Mouse (Mus musculus) E14TG2a.4 (cell line): ENCODE data around the gene Ccr7.

Experiments
- H3K27me3 ChIP-seq: 2 replicates; pipeline ENCODE4 v1.6.1; 2014; ENCODE audit warnings: low read length, control low read depth; ENCODE audit not compliant: insufficient read depth
- H3K36me3 ChIP-seq: 2 replicates; pipeline ENCODE4 v1.6.1; 2014; ENCODE audit warnings: low read length, control low read depth; ENCODE audit not compliant: insufficient read depth
- H3K4me1 ChIP-seq: replicated peaks from 2 replicates; pipeline ENCODE4 v1.6.1; 2014; ENCODE audit warnings: low read depth, low read length, control low read depth
- H3K4me3 ChIP-seq: replicated peaks from 2 replicates; pipeline ENCODE4 v1.5.1; 2014; ENCODE audit warnings: mild to moderate bottlenecking, low read length
- H3K9me3 ChIP-seq: 2 replicates; pipeline ENCODE4 v1.6.1; 2014; ENCODE audit warnings: low read length, control low read depth
- CTCF ChIP-seq: conservative IDR thresholded peaks from 2 replicates; pipeline ENCODE4 v1.5.1; 2014; ENCODE audit warnings: low read length
- NANOG ChIP-seq: IDR thresholded peaks from 2 replicates; pipeline ENCODE4 v1.6.1; 2014; ENCODE audit warnings: borderline replicate concordance, low read length, mixed read lengths
- POU5F1 ChIP-seq: IDR thresholded peaks from 2 replicates; pipeline ENCODE4 v1.6.1; 2014; ENCODE audit warnings: low read length, borderline replicate concordance

The Ccr7 gene

DNA sequence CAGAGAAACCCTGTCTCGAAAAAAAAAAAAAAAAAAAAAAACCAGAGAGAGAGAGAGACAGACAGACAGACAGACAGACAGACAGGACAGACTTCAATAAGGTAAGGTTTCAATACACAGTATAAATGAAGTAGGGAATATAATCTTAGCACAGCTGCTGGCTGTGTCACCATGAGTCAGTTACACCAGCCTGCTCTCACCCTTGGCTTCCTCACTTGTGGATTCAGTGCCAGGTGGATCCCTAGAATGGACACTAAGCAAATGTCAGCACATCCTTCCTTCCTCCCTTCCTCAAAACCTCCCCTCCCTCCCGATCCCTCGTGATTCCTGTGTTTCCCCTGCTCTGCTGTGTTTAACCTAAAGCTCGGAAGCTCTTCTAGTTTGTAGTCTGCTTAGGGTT is 17.5 kb downstream of the Ccr7 start:
- TF ChIP-seq CTCF = no peak
- TF ChIP-seq POU5F1 = no peak
- TF ChIP-seq NANOG = no peak
- H3K4me3 ChIP-seq = no peak overlapping the region
- peaks cover 10% of the 10 kb centered on the region; the same call in 1 of the 2 replicates for H3K27me3 ChIP-seq
- H3K36me3 ChIP-seq = no peaks in the 10 kb centered on the region
- H3K9me3 ChIP-seq = no peaks in the 10 kb centered on the region
- peaks cover 88% of the 10 kb centered on the region for H3K4me1 ChIP-seq

DNA sequence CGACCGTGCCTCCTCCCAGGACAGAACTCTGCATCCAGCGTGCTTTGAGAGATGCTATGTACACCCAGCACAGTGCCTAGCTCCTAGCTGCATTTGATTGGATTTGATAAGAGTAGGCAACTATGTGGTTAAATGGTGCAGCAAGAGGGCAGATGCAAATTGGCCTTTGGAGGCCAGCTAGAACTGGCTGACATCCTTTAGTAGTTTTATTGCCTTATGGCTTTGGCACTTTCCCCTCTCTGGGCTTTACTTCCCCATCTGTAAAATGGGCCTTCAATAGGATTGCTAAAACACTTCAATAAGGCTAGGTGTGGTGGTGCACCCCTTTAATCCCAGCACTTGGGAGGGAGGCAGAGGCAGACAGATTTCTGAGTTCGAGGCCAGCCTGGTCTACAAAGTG is 17.9 kb downstream of the Ccr7 start:
- H3K9me3 ChIP-seq = no peaks in the 10 kb centered on the region
- H3K4me1 ChIP-seq = peaks cover 88% of the 10 kb centered on the region
- H3K36me3 ChIP-seq = no peaks in the 10 kb centered on the region
- H3K27me3 ChIP-seq = peaks cover 8% of the 10 kb centered on the region; the same call in 1 of the 2 replicates
- TF ChIP-seq CTCF = no peak
- no peak overlapping the region for H3K4me3 ChIP-seq

DNA sequence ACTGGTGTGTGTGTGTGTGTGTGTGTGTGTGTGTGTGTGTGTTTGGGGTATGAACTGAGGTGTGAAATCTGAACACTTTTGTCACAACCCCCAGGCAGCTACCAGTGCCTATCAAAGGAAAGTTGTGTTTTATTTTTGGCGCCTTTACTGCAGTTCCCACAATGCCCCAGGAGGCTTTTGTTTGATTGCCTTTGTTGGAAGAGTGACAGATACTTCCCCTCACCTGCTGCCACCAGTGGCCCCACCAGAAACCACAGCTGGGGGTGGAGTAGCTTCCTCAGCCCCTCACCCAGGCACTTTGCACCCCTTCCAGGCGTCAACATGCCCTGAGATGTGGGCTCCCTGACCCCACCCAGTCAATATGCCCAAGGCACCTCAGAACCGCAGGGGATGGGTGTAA is 18.5 kb downstream of the Ccr7 start:
- Histone ChIP-seq H3K9me3 (no peaks in the 10 kb centered on the region), H3K4me3 (no peak overlapping the region), H3K27me3 (peaks cover 12% of the 10 kb centered on the region), H3K36me3 (no peaks in the 10 kb centered on the region), H3K4me1 (peaks cover 88% of the 10 kb centered on the region)
- no peak for TF ChIP-seq CTCF
- TF ChIP-seq POU5F1 = no peak
- TF ChIP-seq NANOG = no peak

DNA sequence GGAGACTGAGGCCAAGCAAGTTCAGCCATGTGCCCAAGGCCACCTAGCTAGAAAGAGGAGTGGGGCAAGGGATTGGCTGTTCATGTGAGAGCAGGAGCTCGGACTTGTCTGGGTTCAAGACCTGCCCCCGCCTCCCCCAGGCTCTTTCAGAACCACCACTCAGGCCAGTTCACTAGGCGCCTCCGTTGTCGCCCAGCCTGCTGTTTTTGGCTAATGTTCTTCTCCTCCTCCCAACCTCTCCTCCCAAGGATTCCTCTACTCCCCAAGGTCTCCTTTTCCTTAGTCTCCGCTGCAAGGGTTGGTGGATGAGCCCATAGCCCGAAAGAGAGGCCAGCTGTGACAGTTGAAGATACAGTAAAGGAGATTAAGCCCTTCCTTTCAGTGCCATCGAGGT is 19.8 kb downstream of the Ccr7 start:
- H3K36me3 ChIP-seq = no peaks in the 10 kb centered on the region
- peak overlapping the region; percentile 21; the same call in 1 of the 2 replicates for H3K4me3 ChIP-seq
- H3K27me3 ChIP-seq = peaks cover 15% of the 10 kb centered on the region
- TF ChIP-seq CTCF (no peak), POU5F1 (no peak), NANOG (no peak)
- H3K4me1 ChIP-seq = peaks cover 79% of the 10 kb centered on the region
- no peaks in the 10 kb centered on the region for H3K9me3 ChIP-seq

DNA sequence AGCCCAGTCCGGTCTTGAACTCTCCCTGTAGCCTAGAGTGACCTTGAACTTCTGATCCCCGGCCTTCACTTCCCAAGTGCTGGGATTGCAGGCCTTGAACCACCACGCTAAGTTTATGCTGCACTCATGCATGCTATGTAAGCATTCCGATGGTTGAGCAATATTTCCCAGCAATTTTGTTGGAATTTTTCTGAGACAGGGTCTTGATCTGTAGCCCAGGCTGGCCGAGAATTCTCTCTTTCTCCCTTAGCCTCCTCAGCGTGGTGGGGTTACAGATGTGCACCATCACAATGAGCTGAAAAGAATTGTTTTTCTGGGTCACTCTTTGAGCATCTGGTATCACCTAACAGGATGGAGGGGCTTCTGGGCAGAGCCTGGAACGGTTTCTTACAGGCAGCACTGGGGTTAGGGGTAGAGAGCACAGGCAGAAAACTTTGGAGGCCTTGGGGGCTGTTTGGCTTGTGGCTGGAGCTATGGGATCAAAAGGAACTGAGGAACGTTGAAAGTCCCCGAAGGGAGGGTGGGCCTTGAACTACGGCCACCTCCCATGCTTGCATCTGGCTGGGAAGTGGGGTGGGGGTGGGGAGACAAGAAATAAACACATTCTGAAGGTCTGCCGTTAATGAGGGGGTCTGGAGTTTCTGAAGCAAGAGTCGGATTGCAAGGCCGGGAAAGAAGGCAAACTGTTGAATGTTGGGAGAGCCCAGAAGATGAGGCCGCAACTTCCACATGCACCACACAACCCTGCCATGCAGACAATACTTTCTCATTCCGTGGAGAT is 20.4 kb downstream of the Ccr7 start:
- TF ChIP-seq POU5F1 = no peak
- no peak for TF ChIP-seq NANOG
- no peak for TF ChIP-seq CTCF
- H3K9me3 ChIP-seq = no peaks in the 10 kb centered on the region

DNA sequence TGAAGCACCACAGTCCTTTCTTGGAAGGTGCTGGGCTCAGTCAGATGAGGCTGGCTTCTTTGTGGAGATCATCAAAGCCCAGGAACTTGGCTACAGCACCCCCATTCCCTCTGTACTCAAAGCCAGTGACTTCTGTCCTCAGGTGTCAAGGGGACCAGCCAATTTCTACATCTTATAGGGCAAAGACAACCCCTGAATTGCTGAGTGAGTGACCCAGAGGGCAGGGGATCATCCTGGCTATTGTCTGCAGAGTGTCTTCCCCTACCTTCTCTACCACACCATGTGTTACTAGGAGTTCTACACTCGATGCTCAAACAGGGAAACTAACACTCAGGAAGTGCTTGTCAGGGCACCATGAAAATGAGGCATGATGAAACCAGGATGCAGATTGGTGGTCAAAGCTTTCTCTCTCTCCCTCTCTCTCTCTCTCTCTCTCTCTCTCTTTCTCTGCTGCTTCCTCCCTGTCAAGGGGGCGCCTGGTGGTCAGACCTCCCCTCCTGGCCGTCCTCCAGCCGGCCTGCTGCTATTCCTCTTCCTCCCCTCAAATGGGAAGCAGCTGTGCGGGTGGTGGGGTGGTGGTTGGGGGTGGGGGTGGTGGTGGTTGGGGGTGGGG is 21.5 kb downstream of the Ccr7 start:
- peaks cover 19% of the 10 kb centered on the region for H3K27me3 ChIP-seq

More for the DNA sequence above, 20.4 kb downstream of the Ccr7 start:
- H3K4me3 ChIP-seq = 0 out of 2 replicates have a peak overlapping the region, but pooled peaks have one; percentile 14
- H3K27me3 ChIP-seq = peaks cover 19% of the 10 kb centered on the region
- H3K36me3 ChIP-seq = no peaks in the 10 kb centered on the region
- H3K4me1 ChIP-seq = peaks cover 75% of the 10 kb centered on the region

DNA sequence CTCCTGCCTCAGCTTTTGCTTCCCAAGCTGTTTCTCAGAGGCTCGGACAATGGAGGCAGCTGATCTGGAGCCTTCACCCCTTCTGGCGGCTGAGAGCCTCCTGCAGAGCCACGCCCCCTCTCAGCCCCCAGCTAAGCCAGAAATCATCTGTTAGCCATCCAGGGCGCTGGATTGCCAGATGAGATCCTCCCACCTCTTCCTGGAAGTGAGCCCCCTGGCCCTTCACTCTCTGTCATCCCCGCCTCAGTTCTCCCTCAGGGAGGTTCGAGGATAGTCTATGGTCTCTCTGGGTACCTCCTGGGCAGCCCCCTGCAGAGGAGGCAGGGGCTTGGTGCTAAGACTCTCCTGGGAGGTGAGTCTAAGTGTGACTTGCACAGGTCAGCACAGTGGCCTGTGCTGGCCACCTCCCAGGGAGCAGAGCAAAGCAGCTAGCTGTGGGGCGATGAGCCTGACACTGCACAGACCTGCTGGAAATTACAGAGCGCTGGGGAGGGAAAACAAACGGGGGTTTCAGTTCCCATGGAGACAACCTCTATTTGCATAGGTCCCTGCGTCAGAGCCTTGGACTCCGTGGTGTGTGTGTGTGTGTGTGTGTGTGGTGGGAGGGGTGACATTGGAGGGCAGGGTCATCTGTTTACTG is 22.7 kb downstream of the Ccr7 start:
- H3K4me3 ChIP-seq = peak overlapping the region; percentile 63
- TF ChIP-seq CTCF (no peak), POU5F1 (no peak), NANOG (no peak)
- peaks cover 27% of the 10 kb centered on the region for H3K27me3 ChIP-seq
- peaks cover 78% of the 10 kb centered on the region for H3K4me1 ChIP-seq
- H3K9me3 ChIP-seq = no peaks in the 10 kb centered on the region
- H3K36me3 ChIP-seq = no peaks in the 10 kb centered on the region

More for the DNA sequence above, 21.5 kb downstream of the Ccr7 start:
- Histone ChIP-seq H3K36me3 (no peaks in the 10 kb centered on the region), H3K9me3 (no peaks in the 10 kb centered on the region), H3K4me1 (peaks cover 74% of the 10 kb centered on the region), H3K4me3 (no peak overlapping the region)
- TF ChIP-seq NANOG (no peak), POU5F1 (no peak), CTCF (no peak)

DNA sequence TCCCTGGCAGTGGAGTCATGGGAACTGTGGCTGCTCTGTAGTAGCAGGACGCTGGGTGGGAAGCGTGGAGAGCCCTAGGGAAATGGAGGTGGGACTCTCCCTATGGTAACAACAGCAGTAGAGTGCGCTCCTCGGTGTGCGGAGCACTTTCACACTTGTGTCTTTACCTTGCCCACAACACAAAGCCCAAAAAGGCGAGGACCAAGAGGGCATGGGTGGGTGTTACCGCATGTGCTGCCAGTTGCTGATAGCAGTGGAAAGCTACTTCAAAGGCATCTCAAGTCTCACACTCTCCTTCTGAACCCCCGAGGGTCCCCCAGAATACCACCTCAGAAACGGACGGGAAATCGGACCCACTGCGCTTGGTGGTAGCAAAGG is 23.4 kb downstream of the Ccr7 start:
- no peak for TF ChIP-seq NANOG
- no peak for TF ChIP-seq POU5F1
- TF ChIP-seq CTCF = no peak
- Histone ChIP-seq H3K36me3 (no peaks in the 10 kb centered on the region), H3K9me3 (no peaks in the 10 kb centered on the region), H3K4me1 (peaks cover 78% of the 10 kb centered on the region), H3K4me3 (peak overlapping the region; percentile 63), H3K27me3 (peaks cover 30% of the 10 kb centered on the region)
